Mouse (Mus musculus): ENCODE measurements around the gene Mcm6.

DNA sequence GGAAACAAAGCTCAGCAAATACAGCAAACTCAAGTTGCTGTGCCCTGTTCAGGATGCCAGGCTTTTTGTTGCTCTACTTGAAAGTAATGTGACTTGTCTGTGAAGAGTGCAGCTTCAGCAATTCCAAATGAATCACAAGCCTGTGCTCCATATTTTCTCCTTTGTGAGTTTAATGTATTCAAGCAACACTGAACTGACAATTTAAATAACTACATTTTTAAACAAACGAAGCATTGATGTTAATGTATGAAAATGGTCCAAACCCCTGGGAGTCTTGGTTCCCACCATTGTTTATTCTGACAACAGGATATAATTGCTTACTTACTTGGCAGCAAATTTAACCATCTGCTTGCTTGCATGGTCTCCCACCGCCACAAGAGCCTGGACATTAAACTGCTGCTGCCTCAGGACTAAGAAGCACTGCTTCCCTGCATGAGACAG, 45.6 kb upstream of the Mcm6 start:
- TF ChIP-seq POLR2A (IDR thresholded peaks at IDR 0.05; ENCODE audit: insufficient read depth, low read length) (no peak), EP300 (IDR thresholded peaks at IDR 0.05; ENCODE audit: insufficient read depth, low read depth, low read length) (no peak), CTCF (IDR thresholded peaks at IDR 0.05; ENCODE audit: low read depth, low read length) (no peak)

Measured in ES-Bruce4 (cell line).